Mouse (Mus musculus) cerebral cortex, adult 2 months (tissue): ENCODE data around the gene Cand1.

Source experiments
- WGBS: fragments of 180-500 bp; shearing (Covaris S2); methylation state at CpG from one replicate; pipeline ENCODE4 v1.1.7; 2018; 5-methylcytosine and 5-hydroxymethylcytosine counted together

Gene Cand1

GRCm38 (mm10) chr10:119211251-119211650, 28.6 kb downstream of the Cand1 start:
- 95% methylated on average over 11 of the region's 11 CpGs for WGBS

GRCm38 (mm10) chr10:119206309-119206932, 33.4 kb downstream of the Cand1 start:
- 96% methylated on average over 8 of the region's 8 CpGs for WGBS

GRCm38 (mm10) chr10:119205229-119205628, 34.6 kb downstream of the Cand1 start:
- 90% methylated on average over 5 of the region's 5 CpGs for WGBS

- 68% methylated on average over 12 of the region's 12 CpGs for WGBS
These were observed 35.4 kb downstream of the Cand1 start for GRCm38 (mm10) chr10:119204334-119204946.

- 97% methylated on average over 5 of the region's 5 CpGs for WGBS
These were observed 40.0 kb downstream of the Cand1 start for GRCm38 (mm10) chr10:119199864-119200263.

- 76% methylated on average over 9 of the region's 9 CpGs for WGBS
These were observed 41.5 kb downstream of the Cand1 start for GRCm38 (mm10) chr10:119198186-119198880.

- 91% methylated on average over 13 of the region's 13 CpGs for WGBS
These were observed 42.2 kb downstream of the Cand1 start for GRCm38 (mm10) chr10:119197621-119198150.

- 62% methylated on average over 8 of the region's 8 CpGs for WGBS
These were observed 47.1 kb downstream of the Cand1 start for GRCm38 (mm10) chr10:119192598-119193372.

GRCm38 (mm10) chr10:119187720-119188119, 52.1 kb downstream of the Cand1 start:
- WGBS, result 62% methylated on average over 4 of the region's 4 CpGs

GRCm38 (mm10) chr10:119169656-119170055, 70.2 kb downstream of the Cand1 start:
- WGBS, result 80% methylated on average over 3 of the region's 3 CpGs

GRCm38 (mm10) chr10:119169237-119169636, 70.6 kb downstream of the Cand1 start:
- WGBS, result 53% methylated on average over 13 of the region's 13 CpGs

- 48% methylated on average over 14 of the region's 14 CpGs for WGBS
These were observed 71.1 kb downstream of the Cand1 start for GRCm38 (mm10) chr10:119168791-119169190.

- WGBS, result 52% methylated on average over 3 of the region's 3 CpGs
These were observed 72.0 kb downstream of the Cand1 start for GRCm38 (mm10) chr10:119167858-119168257.

GRCm38 (mm10) chr10:119165051-119165450, 74.8 kb downstream of the Cand1 start:
- 93% methylated on average over 10 of the region's 10 CpGs for WGBS

- WGBS, result 71% methylated on average over 8 of the region's 8 CpGs
These were observed 78.0 kb downstream of the Cand1 start for GRCm38 (mm10) chr10:119161820-119162382.

- WGBS, result 96% methylated on average over 6 of the region's 6 CpGs
These were observed 79.7 kb downstream of the Cand1 start for GRCm38 (mm10) chr10:119160161-119160560.

- 82% methylated on average over 4 of the region's 4 CpGs for WGBS
These were observed 90.6 kb downstream of the Cand1 start for GRCm38 (mm10) chr10:119149261-119149660.
